Mouse (Mus musculus): ENCODE measurements around the gene Lbr.
A peak's percentile ranks its signal among the peaks of the same experiment; 100 is the strongest.

The Lbr gene

GRCm38 (mm10) chr1:181853081-181853736 is 10.4 kb upstream of the Lbr start:
- peak; percentile 62 to 76 for DNase-seq (ENCODE audit: low read depth in 2 of 2, low spot score in 2 of 2)

DNA sequence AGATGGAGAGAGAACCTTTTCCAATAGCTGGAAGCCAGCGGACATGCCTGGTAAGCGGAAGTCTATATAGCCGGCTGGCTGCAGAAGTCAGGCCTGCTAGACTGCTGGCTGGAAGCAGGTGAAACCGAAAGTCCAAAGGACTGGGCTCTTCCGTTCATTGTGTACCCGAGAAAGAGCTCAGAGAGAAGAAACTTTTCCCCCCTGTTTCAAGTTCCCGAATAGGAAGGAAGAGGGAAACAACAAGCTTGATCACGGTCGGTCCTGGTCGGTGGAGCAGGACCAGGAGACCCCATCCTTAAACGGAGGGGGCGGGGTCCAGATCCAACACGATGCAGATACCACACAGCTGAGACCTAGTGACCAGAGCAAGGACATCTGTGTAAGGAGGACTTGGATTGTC is 9.6 kb upstream of the Lbr start:
- DNase-seq (ENCODE audit: low read depth in 2 of 2, low spot score in 2 of 2) = no peak

DNA sequence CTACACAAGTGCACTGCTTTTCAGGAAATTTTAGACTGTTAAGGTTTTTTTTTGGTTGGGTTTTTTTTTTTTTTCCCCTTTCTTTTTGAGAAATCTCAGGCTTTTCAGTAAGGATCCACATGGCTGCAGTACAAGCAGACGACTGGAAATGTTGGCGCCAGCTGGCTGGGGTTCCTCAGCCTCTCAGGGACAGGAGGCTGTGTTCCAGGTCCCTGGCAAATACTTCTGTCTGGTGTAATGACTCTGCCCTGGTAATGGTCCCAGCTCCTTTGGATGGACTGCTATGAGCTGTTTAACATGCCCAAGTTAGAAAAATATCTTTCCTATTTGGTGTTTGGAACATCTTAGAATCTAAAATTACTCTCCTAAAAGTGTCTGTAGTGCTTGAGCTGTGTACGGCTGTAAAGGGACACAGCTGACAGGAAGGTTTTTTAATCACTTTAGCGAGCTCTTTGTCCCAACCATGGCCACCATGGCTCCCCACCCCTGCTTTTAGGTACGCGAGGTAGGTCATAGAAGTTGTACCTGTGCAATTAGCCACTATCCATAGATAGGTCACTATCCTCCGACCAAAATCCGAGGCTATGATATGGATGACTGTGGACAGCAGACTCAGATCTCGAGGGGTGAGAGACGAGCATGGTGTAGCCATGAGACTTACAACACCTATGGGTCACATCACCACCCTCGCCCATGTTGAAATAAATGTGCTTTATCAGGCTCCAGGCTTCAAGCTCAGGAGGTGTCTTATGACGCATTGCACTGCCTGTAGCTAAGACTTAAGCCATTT is 8.9 kb upstream of the Lbr start:
- DNase-seq (ENCODE audit: low read depth in 2 of 2, low spot score in 2 of 2) = no peak

DNA sequence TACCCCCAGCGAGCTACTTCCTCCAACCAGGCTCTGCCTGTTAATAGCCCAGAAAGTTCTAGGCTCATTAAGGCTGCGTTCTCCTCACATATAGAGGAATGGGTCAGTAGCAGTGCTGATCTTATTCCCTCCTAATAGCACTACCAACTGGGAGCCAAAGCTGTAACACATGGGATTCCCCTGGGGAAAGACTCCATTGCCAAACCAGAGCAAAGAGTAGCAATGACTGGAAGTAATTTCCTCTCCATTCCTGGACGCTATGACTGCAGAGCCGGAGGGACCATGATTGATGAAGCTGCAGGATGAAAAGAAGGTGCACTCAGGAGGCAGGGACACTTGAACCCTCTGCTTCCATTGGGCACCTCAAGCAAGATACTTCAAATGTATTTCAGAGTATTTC is 7.6 kb upstream of the Lbr start:
- no peak for DNase-seq (ENCODE audit: low read depth in 2 of 2, low spot score in 2 of 2)

DNA sequence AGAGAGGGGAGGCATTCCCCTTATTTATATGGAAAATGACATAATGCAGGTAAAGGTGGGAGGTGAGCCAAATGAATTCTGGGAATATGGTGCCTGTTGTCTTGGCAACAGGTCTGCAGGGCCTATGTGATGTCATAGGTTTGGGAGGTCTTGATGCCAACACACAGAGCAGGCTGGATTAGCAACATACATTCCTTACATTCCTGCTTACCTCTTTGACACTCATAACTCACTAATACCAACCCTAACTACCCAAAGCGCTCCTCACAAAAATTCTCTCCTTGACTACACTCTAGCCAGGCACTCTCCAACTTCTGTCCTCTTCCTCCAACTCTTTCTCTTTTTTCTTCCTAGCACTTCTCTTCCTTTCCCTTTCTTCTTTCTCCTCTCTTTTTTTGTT is 5.4 kb upstream of the Lbr start:
- no peak for DNase-seq (ENCODE audit: low read depth in 2 of 2, low spot score in 2 of 2)

DNA sequence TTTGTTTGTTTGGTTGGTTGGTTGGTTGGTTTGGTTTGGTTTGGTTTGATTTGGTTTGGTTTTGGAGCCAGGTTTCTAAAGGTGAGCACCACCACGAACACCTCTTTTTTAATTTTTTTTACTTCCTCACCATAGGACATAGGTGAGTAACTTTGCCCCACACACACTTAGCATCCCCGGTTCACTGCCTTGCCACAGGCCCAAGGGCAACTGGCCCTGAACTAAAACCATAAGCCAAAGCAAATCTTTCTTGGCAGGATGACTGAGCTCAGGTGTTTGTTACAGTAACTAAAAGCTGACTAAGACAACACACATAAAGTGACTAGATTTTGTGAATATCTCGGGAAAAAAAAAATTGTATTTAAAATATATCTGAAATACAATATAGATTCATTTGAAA is 4.5 kb upstream of the Lbr start:
- no peak for DNase-seq (ENCODE audit: low read depth in 2 of 2, low spot score in 2 of 2)

DNA sequence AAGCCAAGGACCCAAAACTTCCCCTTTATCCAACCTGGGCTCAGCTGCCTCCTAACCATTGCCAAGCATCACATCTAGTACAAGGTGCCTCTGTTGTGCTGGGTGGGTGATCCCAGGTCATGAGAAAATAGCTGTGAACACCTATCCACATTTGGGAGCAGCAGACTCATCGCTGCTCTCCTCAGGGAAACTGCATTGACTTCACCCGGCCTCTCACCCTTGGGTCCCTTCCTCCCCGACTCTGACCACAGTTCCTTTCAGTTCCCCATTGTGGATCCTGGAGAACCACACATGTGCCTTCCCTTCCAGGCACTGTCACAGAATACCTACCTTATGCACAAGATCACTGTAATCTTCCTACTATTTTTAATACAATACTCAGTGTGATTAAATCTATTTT is 2.9 kb upstream of the Lbr start:
- no peak for DNase-seq (ENCODE audit: low read depth in 2 of 2, low spot score in 2 of 2)

DNA sequence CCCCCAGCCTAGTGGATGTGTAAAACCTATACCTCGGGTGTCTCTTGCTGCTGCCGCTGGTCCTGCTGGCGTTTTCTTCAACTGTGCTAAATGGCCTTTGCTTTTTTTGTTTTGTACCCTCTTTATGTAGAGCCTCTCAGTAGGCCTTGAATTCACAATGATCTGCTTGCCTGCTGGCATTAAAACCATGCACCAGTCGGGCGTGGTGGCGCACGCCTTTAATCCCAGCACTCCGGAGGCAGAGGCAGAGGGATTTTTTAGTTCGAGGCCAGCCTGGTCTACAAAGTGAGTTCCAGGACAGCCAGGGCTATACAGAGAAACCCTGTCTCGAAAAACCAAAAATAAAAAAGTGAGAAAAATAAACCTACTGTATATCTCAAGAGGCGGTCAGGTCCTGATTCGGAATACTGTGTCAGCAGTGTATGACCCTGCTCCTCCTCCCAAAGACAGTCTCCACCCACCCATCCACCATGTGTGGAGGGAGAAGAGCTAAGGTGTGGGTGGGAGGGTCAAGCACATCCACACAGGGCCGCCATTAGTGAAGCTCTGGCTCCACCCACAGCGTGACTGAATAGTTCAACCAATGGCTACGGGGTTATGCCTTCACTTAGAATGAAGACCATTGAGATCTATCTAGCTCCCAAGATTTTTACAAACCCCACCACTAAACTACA is 2.2 kb upstream of the Lbr start:
- no peak for DNase-seq (ENCODE audit: low read depth in 2 of 2, low spot score in 2 of 2)

GRCm38 (mm10) chr1:181841864-181842672 is 778 bp downstream of the Lbr start:
- peak; percentile 81 to 82 for DNase-seq (ENCODE audit: low read depth in 2 of 2, low spot score in 2 of 2)

- DNase-seq (ENCODE audit: low read depth in 2 of 2, low spot score in 2 of 2) = no peak
Observed at GRCm38 (mm10) chr1:181841396-181841795, 1.4 kb downstream of the Lbr start.

DNA sequence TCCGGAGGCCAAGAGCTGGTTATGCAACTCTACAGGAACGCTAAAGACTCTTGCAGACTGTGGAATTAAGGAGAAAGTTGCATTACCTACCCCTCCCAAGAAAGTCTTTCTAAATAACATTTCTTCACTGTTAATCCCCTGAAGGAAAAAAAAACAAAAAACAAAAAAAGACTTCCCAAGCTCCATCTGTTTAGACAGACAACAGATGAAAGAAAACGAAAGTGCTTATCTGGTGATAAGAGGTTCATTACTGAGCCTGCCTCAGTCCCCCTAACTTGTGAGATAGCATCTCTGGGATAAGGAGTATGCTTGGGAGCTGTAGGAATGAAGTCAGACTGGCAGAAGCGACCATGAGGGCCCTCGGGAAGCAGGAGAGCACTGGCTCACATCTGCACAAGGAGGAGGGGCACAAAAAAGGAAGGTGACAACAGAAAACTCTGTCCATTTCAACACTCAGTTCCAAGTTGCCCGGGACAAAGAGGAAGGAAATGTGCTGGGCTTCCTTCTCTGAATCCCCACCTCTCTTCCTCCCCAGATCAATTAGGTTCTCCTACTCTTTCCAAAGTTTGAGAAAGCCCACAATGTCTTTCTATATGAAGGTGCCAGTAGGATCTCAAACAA is 3.0 kb downstream of the Lbr start:
- DNase-seq (ENCODE audit: low read depth in 2 of 2, low spot score in 2 of 2) = no peak

GRCm38 (mm10) chr1:181838111-181838510 is 4.7 kb downstream of the Lbr start:
- no peak for DNase-seq (ENCODE audit: low read depth in 2 of 2, low spot score in 2 of 2)

- no peak for DNase-seq (ENCODE audit: low read depth in 2 of 2, low spot score in 2 of 2)
Observed at GRCm38 (mm10) chr1:181833143-181833542, 9.7 kb downstream of the Lbr start.

DNA sequence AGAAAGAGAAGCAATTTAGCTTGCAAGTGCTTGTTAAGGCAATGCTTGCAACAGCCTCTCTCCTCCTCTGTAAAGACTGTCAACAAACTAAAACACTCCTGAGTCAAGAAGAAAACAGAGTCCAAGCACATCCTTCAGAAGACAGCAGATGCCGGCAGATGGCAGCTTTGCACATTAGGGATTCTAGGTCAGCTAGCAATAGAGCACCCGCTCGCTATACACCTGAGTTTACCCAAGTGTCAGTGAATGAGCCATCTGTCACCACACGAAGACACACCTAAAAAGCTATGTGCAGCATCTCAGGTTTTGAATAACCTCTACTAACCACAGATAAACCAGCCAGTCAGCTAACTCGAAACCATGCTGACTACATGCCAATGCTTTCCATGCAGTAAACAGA is 10.1 kb downstream of the Lbr start:
- DNase-seq (ENCODE audit: low read depth in 2 of 2, low spot score in 2 of 2) = no peak

GRCm38 (mm10) chr1:181828365-181828764 is 14.5 kb downstream of the Lbr start:
- DNase-seq (ENCODE audit: low read depth in 2 of 2, low spot score in 2 of 2) = peak; percentile 55 to 70

- DNase-seq (ENCODE audit: low read depth in 2 of 2, low spot score in 2 of 2) = no peak
Observed at GRCm38 (mm10) chr1:181826716-181827115, 16.1 kb downstream of the Lbr start.

- no peak for DNase-seq (ENCODE audit: low read depth in 2 of 2, low spot score in 2 of 2)
Observed at GRCm38 (mm10) chr1:181811481-181812223, 31.2 kb downstream of the Lbr start.

DNA sequence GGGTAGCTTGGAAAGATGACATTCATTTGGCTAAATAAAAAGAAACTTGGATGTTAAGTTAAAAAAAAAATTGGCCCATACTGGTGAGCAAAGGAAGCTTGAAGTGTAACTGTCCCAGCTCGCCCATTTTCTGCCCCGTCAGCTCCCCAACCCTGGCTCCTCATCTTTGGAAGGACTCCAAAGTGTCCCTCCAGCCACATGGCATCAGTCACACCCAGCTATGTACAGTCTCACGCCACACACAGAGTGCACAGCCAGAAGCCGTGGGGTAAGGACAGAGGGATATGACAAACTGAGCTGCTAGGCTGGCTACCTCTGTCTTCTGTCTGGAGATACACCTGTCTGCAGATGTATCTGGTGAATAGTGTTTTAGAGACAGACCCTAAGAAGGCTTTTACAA is 42.2 kb downstream of the Lbr start:
- DNase-seq (ENCODE audit: low read depth in 2 of 2, low spot score in 2 of 2) = no peak

DNA sequence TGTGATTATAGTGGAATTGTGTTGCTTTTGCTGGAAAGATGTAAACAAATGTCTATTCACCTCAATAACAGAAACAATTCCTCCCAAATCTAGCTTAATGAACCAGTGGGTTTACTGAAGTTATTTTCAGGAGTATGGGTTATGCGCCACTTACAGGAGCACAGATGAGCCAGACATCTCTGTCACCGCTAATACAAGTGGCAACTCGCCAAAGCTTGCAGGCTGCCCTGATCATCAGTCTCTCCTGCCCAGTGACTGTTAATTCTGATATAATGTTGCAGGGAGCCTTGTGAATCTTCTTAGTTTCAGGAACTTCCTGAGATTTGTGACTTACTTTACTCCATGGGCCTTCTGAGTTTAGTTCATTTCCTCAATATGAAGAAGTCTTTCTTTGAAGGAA is 42.9 kb downstream of the Lbr start:
- DNase-seq (ENCODE audit: low read depth in 2 of 2, low spot score in 2 of 2) = no peak

DNA sequence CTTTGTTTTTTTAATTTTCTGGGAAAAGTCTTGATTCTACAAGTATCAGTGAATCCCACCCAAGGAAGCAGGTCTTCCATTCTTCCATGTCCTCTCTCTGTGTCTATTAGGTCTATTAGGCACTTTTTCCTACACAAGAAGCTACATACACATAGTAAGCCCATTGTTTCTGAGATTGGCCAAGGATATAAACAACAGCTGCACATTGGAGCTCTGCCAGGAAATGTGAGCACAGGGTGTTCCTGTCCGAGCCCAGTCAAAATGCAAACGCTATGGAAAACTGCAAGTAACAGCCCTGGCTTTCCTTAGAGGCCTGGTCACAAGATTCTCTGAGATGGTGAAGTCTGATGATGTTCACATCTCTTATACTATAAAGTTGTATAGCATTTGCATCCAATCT is 49.3 kb downstream of the Lbr start:
- DNase-seq (ENCODE audit: low read depth in 2 of 2, low spot score in 2 of 2) = no peak
